Comparison of ENCODE assay signal across 17 mouse cellular contexts in genomic region chr9:48728731-48729123, GRCm38 (mm10).
A peak's percentile ranks its signal among the peaks of the same experiment; 100 is the strongest.
DNase-seq lines count a peak whose midpoint lies in the region; ATAC-seq and TF ChIP-seq lines count a peak whose summit lies in the region.
"Had no signal": no experiment of that assay in that cellular context is flagged by ENCODE, and none has a peak within 500 bp of the region (broad histone marks: within the 10 kb centered on the region; RNA-seq: fewer than 3 reads in every experiment).

No protein-coding gene starts in this region.

- H3K36me3 ChIP-seq in liver, adult 2 months (ENCODE audit: control insufficient read depth, insufficient read depth, low read length) = no peaks in the 10 kb centered on the region
- no peaks in the 10 kb centered on the region for H3K36me3 ChIP-seq in limb, embryonic 12.5 days
- H3K36me3 ChIP-seq: embryonic facial prominence, embryonic 12.5 days; liver, embryonic 15.5 days; neural tube, embryonic 15.5 days had no signal

- peak overlapping the region; percentile 31 for H3K4me2 ChIP-seq in limb, embryonic 12.5 days
- H3K4me2 ChIP-seq: hindbrain, embryonic 14.5 days; liver, embryonic 15.5 days; neural tube, embryonic 15.5 days had no signal

- no peak for TF ChIP-seq CTCF in liver, adult 2 months (IDR thresholded peaks at IDR 0.05; ENCODE audit: low read depth, low read length)

- WGBS in liver, adult 2 months = 93% methylated on average over 13 of the region's 13 CpGs
- WGBS in limb, embryonic 12.5 days = 11% methylated on average over 13 of the region's 13 CpGs

- peak; percentile 96 for DNase-seq in heart, adult 11 months
- no peak for DNase-seq in heart, postnatal 4 days
- no peak for DNase-seq in liver, adult 2 months (ENCODE audit: extremely low read depth, low read depth, low spot score)
- DNase-seq in liver = no peak
- DNase-seq in forelimb bud, embryonic 11.5 days (ENCODE audit: low read depth, low spot score) = peak; percentile 25
- DNase-seq in spleen, postnatal 36 days (ENCODE audit: low spot score in 2 of 2) = no peak
- no peak for DNase-seq in adrenal gland, postnatal 25 days
- DNase-seq: cerebellum, adult 9-11 months; kidney, postnatal 10 days; right cerebral cortex, postnatal 4 days had no signal

- H3K27me3 ChIP-seq in liver, adult 2 months (ENCODE audit: control insufficient read depth, insufficient read depth, low read length) = no peaks in the 10 kb centered on the region
- peaks cover 58% of the 10 kb centered on the region for H3K27me3 ChIP-seq in limb, embryonic 12.5 days

- TF ChIP-seq POLR2A in liver, adult 2 months (IDR thresholded peaks at IDR 0.05; ENCODE audit: extremely low read depth, insufficient read depth, low read length) = no peak

- H3K4me3 ChIP-seq in liver, adult 2 months (ENCODE audit: insufficient read depth, low read depth, low read length) = no peak overlapping the region
- no peak overlapping the region for H3K4me3 ChIP-seq in limb, embryonic 12.5 days (replicated peaks)
- H3K4me3 ChIP-seq: embryonic facial prominence, embryonic 12.5 days; liver, embryonic 15.5 days; neural tube, embryonic 15.5 days had no signal

- peak overlapping the region; percentile 92 for H3K27ac ChIP-seq in liver, adult 2 months (replicated peaks; ENCODE audit: insufficient read depth, low read depth, low read length)
- 0 out of 2 replicates have a peak overlapping the region, but pooled peaks have one; percentile 25 for H3K27ac ChIP-seq in limb, embryonic 12.5 days
- H3K27ac ChIP-seq: hindbrain, embryonic 14.5 days; liver, embryonic 15.5 days; neural tube, embryonic 15.5 days had no signal

- no peaks in the 10 kb centered on the region for H3K9me3 ChIP-seq in limb, embryonic 12.5 days
- H3K9me3 ChIP-seq: embryonic facial prominence, embryonic 12.5 days; G1E; liver, embryonic 15.5 days; neural tube, embryonic 15.5 days had no signal

- peaks cover 44% of the 10 kb centered on the region for H3K4me1 ChIP-seq in liver, adult 2 months (ENCODE audit: control insufficient read depth, insufficient read depth, low read length)
- peaks cover 41% of the 10 kb centered on the region for H3K4me1 ChIP-seq in limb, embryonic 12.5 days (replicated peaks)

- no peak for ATAC-seq in limb, embryonic 12.5 days (ENCODE audit: insufficient number of reproducible peaks, insufficient read depth, low FRiP score, low TSS enrichment, low read depth)
- ATAC-seq: intestine, embryonic 16.5 days had no signal

- peak overlapping the region; percentile 10 for H3K9ac ChIP-seq in liver, adult 2 months (ENCODE audit: low read depth, low read length)
- no peak overlapping the region for H3K9ac ChIP-seq in limb, embryonic 12.5 days (replicated peaks)
- H3K9ac ChIP-seq: embryonic facial prominence, embryonic 12.5 days; hindbrain, embryonic 14.5 days; liver, embryonic 15.5 days; neural tube, embryonic 15.5 days had no signal

- peaks cover 7% of the 10 kb centered on the region; the same call in 1 of the 2 replicates for H3K79me2 ChIP-seq in liver, adult 2 months (ENCODE audit: control insufficient read depth, insufficient read depth, low read length)

Comparison
In these comparisons a context has a peak if more than half of its experiments do, and no peak if none do; other contexts are left out.
1. DNase-seq: peak in heart, adult 11 months (single experiment) and forelimb bud, embryonic 11.5 days (single experiment); none in heart, postnatal 4 days (single experiment), liver, adult 2 months (single experiment), liver (single experiment), spleen, postnatal 36 days (0 of 2) and adrenal gland, postnatal 25 days (single experiment).